Mouse (Mus musculus) liver, embryonic 13.5 days (tissue): ENCODE data around the gene Galns. TPM values are rescaled to one million over a fixed set of nuclear protein-coding genes. Genes with fewer than 3 reads are reported as not detected.

Source experiments
- ATAC-seq: fragments of 200-750 bp; cut with Nextera tagmentation; 2 replicates; pipeline ENCODE4 v1.8.0; 2017; ENCODE audit warnings: low read depth, mild to moderate bottlenecking, moderate number of reproducible peaks, moderate library complexity
- DNase-seq: peaks from one replicate; pipeline ENCODE4 v3.0.0; 2022
- H3K27ac ChIP-seq: fragments of 300-500 bp; sonication (generic); 2 replicates; pipeline ENCODE4 v1.5.1; 2015; ENCODE audit warnings: moderate library complexity, mild to moderate bottlenecking, inconsistent platforms
- H3K27me3 ChIP-seq: fragments of 300-500 bp; sonication (generic); 2 replicates; pipeline ENCODE4 v1.6.1; 2015; ENCODE audit warnings: mild to moderate bottlenecking, inconsistent platforms
- H3K36me3 ChIP-seq: fragments of 300-500 bp; sonication (generic); 2 replicates; pipeline ENCODE4 v1.6.1; 2015; ENCODE audit warnings: mild to moderate bottlenecking, inconsistent platforms
- H3K4me1 ChIP-seq: fragments of 300-500 bp; sonication (generic); replicated peaks from 2 replicates; pipeline ENCODE4 v1.6.1; 2015; ENCODE audit warnings: inconsistent platforms
- H3K4me2 ChIP-seq: fragments of 300-500 bp; sonication (generic); 2 replicates; pipeline ENCODE4 v1.6.1; 2015; ENCODE audit warnings: inconsistent platforms, mild to moderate bottlenecking, moderate library complexity
- H3K4me3 ChIP-seq: fragments of 300-500 bp; sonication (generic); replicated peaks from 2 replicates; pipeline ENCODE4 v1.5.1; 2015; ENCODE audit warnings: mild to moderate bottlenecking, inconsistent platforms
- H3K9ac ChIP-seq: fragments of 300-500 bp; sonication (generic); 2 replicates; pipeline ENCODE4 v1.6.1; 2015; ENCODE audit warnings: mild to moderate bottlenecking, inconsistent platforms
- H3K9me3 ChIP-seq: fragments of 300-500 bp; sonication (generic); replicated peaks from 2 replicates; pipeline ENCODE4 v1.6.1; 2016; ENCODE audit warnings: inconsistent platforms
- WGBS: fragments of 180-500 bp; shearing (Covaris S2); methylation state at CpG from one replicate; pipeline ENCODE4 v1.1.7; 2015; ENCODE audit not compliant: insufficient replicate concordance; 5-methylcytosine and 5-hydroxymethylcytosine counted together
- polyA plus RNA-seq: library from polyadenylated mRNA; unstranded; fragments of >200 nt; fragmentation: Nextera tagmentation; extraction: Ambion mirVana; gene quantifications from 2 replicates; pipeline ENCODE4 v1.2.1, GENCODE M21; 2015

Galns gene
- polyA plus RNA-seq: 4.0 and 4.4 TPM in 2 replicates

- H3K4me3 ChIP-seq: peak within 1 kb of the TSS; percentile 77
- H3K27ac ChIP-seq: peak within 1 kb of the TSS; percentile 83
- peaks cover 8% of the 10 kb centered on the region; the same call in 1 of the 2 replicates for H3K36me3 ChIP-seq
- WGBS: under 1% methylated on average over 57 of the region's 57 CpGs
- peaks cover 8% of the 10 kb centered on the region; the same call in 1 of the 2 replicates for H3K27me3 ChIP-seq
- peak; percentile 98 for DNase-seq
- ATAC-seq: peak; percentile 95
- H3K9me3 ChIP-seq: no peaks in the 10 kb centered on the region
- peak within 1 kb of the TSS; percentile 99 for H3K4me2 ChIP-seq
- H3K4me1 ChIP-seq: peaks cover 24% of the 10 kb centered on the region
- H3K9ac ChIP-seq: peak within 1 kb of the TSS; percentile 84
These were observed at the start of gene Galns, which contains the start of gene Trappc2l for GRCm38 (mm10) chr8:122611295-122612133. Galns (minus strand) TSS chr8:122611463. Trappc2l (plus strand) TSS chr8:122611640.

- H3K9me3 ChIP-seq: no peaks in the 10 kb centered on the region
- WGBS: 55% methylated on average over 2 of the region's 2 CpGs
- H3K4me3 ChIP-seq: no peak overlapping the region
- no peak overlapping the region for H3K4me2 ChIP-seq
- no peak for DNase-seq
- peaks cover 30% of the 10 kb centered on the region for H3K4me1 ChIP-seq
- H3K27ac ChIP-seq: no peak overlapping the region
- no peak for ATAC-seq
- peaks cover 27% of the 10 kb centered on the region for H3K36me3 ChIP-seq
- no peaks in the 10 kb centered on the region for H3K27me3 ChIP-seq
- H3K9ac ChIP-seq: no peak overlapping the region
These were observed 48.8 kb upstream of the Galns start for GRCm38 (mm10) chr8:122660022-122660421.

GRCm38 (mm10) chr8:122658807-122659160 lies 47.5 kb upstream of the Galns start:
- H3K36me3 ChIP-seq: peaks cover 28% of the 10 kb centered on the region; the same call in 1 of the 2 replicates
- no peak for ATAC-seq

GRCm38 (mm10) chr8:122658149-122658806 lies 47.0 kb upstream of the Galns start:
- H3K4me1 ChIP-seq: peaks cover 17% of the 10 kb centered on the region; the same call in 1 of the 2 replicates
- H3K9me3 ChIP-seq: no peaks in the 10 kb centered on the region
- H3K4me2 ChIP-seq: no peak overlapping the region
- no peak overlapping the region for H3K9ac ChIP-seq
- 77% methylated on average over 10 of the region's 10 CpGs for whole genome bisulfite sequencing
- H3K27ac ChIP-seq: no peak overlapping the region
- H3K27me3 ChIP-seq: no peaks in the 10 kb centered on the region
- peaks cover 28% of the 10 kb centered on the region; the same call in 1 of the 2 replicates for H3K36me3 ChIP-seq
- DNase-seq (no peak), ATAC-seq (no peak)
- no peak overlapping the region for H3K4me3 ChIP-seq

More at GRCm38 (mm10) chr8:122658807-122659160, 47.5 kb upstream of the Galns start:
- WGBS: 77% methylated on average over 9 of the region's 9 CpGs
- no peak overlapping the region for H3K27ac ChIP-seq
- no peak overlapping the region for H3K4me3 ChIP-seq
- H3K9me3 ChIP-seq: no peaks in the 10 kb centered on the region
- H3K4me2 ChIP-seq: no peak overlapping the region
- DNase-seq: no peak
- H3K4me1 ChIP-seq: peaks cover 22% of the 10 kb centered on the region
- H3K27me3 ChIP-seq: no peaks in the 10 kb centered on the region
- no peak overlapping the region for H3K9ac ChIP-seq

GRCm38 (mm10) chr8:122656056-122656999 lies 45.1 kb upstream of the Galns start:
- no peaks in the 10 kb centered on the region for H3K27me3 ChIP-seq
- H3K36me3 ChIP-seq: peaks cover 28% of the 10 kb centered on the region; the same call in 1 of the 2 replicates
- H3K4me3 ChIP-seq: no peak overlapping the region
- H3K27ac ChIP-seq: no peak overlapping the region
- WGBS: 71% methylated on average over 13 of the region's 13 CpGs
- no peak overlapping the region for H3K4me2 ChIP-seq
- DNase-seq (no peak), ATAC-seq (no peak)
- H3K9ac ChIP-seq: no peak overlapping the region
- H3K4me1 ChIP-seq: peaks cover 10% of the 10 kb centered on the region; the same call in 1 of the 2 replicates
- no peaks in the 10 kb centered on the region for H3K9me3 ChIP-seq

- Histone ChIP-seq H3K27me3 (no peaks in the 10 kb centered on the region), H3K4me3 (no peak overlapping the region), H3K4me2 (no peak overlapping the region), H3K4me1 (peaks cover 10% of the 10 kb centered on the region; the same call in 1 of the 2 replicates), H3K36me3 (peaks cover 33% of the 10 kb centered on the region), H3K9ac (no peak overlapping the region), H3K27ac (no peak overlapping the region), H3K9me3 (no peaks in the 10 kb centered on the region)
- no peak for ATAC-seq
- DNase-seq: no peak
- 81% methylated on average over 7 of the region's 7 CpGs for WGBS
These were observed 43.5 kb upstream of the Galns start for GRCm38 (mm10) chr8:122654768-122655167.

GRCm38 (mm10) chr8:122652643-122653042 lies 41.4 kb upstream of the Galns start:
- peaks cover 10% of the 10 kb centered on the region; the same call in 1 of the 2 replicates for H3K4me1 ChIP-seq
- H3K27me3 ChIP-seq: no peaks in the 10 kb centered on the region
- no peak overlapping the region for H3K4me2 ChIP-seq
- no peak overlapping the region for H3K4me3 ChIP-seq
- DNase-seq (no peak), ATAC-seq (no peak)
- 69% methylated on average over 6 of the region's 6 CpGs for WGBS
- no peaks in the 10 kb centered on the region for H3K9me3 ChIP-seq
- peaks cover 39% of the 10 kb centered on the region for H3K36me3 ChIP-seq
- no peak overlapping the region for H3K9ac ChIP-seq
- no peak overlapping the region for H3K27ac ChIP-seq

- DNase-seq (no peak), ATAC-seq (no peak)
- Histone ChIP-seq H3K36me3 (peaks cover 49% of the 10 kb centered on the region), H3K27ac (no peak overlapping the region), H3K4me3 (no peak overlapping the region), H3K9ac (no peak overlapping the region), H3K9me3 (no peaks in the 10 kb centered on the region), H3K27me3 (no peaks in the 10 kb centered on the region), H3K4me2 (no peak overlapping the region), H3K4me1 (peaks cover 10% of the 10 kb centered on the region; the same call in 1 of the 2 replicates)
- 74% methylated on average over 16 of the region's 16 CpGs for WGBS
These were observed 40.2 kb upstream of the Galns start for GRCm38 (mm10) chr8:122651326-122651921.

- Histone ChIP-seq H3K9ac (no peak overlapping the region), H3K9me3 (no peaks in the 10 kb centered on the region), H3K27ac (no peak overlapping the region), H3K36me3 (peaks cover 51% of the 10 kb centered on the region), H3K4me2 (no peak overlapping the region), H3K4me3 (no peak overlapping the region), H3K27me3 (no peaks in the 10 kb centered on the region), H3K4me1 (no peaks in the 10 kb centered on the region)
- DNase-seq: no peak
- WGBS: 79% methylated on average over 15 of the region's 15 CpGs
- no peak for ATAC-seq
These were observed 37.1 kb upstream of the Galns start for GRCm38 (mm10) chr8:122648192-122648970.

- WGBS: 86% methylated on average over 16 of the region's 16 CpGs
These were observed 35.1 kb upstream of the Galns start for GRCm38 (mm10) chr8:122646337-122646736.

More at GRCm38 (mm10) chr8:122646337-122646736, 35.1 kb upstream of the Galns start:
- no peak overlapping the region for H3K27ac ChIP-seq
- H3K9ac ChIP-seq: no peak overlapping the region
- no peak overlapping the region for H3K4me2 ChIP-seq
- no peak overlapping the region for H3K4me3 ChIP-seq
- no peaks in the 10 kb centered on the region for H3K27me3 ChIP-seq
- ATAC-seq (no peak), DNase-seq (no peak)
- H3K36me3 ChIP-seq: peaks cover 69% of the 10 kb centered on the region
- no peaks in the 10 kb centered on the region for H3K4me1 ChIP-seq
- H3K9me3 ChIP-seq: no peaks in the 10 kb centered on the region
